Mouse (Mus musculus) erythroblast, embryonic 14.5 days (primary cell): ENCODE data around the gene Slc30a2.

Source experiments
- GATA1 ChIP-seq: IDR thresholded peaks from 2 replicates; pipeline ENCODE4 v1.6.1; 2012; ENCODE audit warnings: low read length, inconsistent platforms, mixed read lengths
- TAL1 ChIP-seq: IDR thresholded peaks from 3 replicates; pipeline ENCODE4 v1.6.1; 2012; ENCODE audit warnings: low read length, inconsistent platforms, mixed read lengths

DNA sequence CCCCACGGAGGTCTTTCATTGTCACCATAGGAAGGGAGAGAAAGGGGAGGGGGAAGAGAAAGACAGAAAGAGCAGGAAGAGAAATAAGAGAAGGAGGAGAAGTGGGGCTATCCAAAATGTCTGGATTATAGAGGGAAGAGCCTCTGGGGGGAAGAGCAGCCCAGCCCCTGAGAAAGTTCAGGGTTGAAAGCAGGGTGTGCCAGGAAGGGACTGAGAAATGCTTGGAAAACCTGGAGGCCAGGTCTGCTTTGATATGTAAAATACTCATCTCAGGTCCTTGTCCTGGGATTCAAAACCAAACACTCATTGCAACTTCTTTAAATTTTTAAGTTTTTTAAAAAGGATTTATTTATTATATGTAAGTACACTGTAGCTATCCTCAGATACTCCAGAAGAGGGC lies 48.7 kb downstream of the Slc30a2 start:
- no peak for TF ChIP-seq GATA1
- TF ChIP-seq TAL1, result no peak
